Mouse (Mus musculus): Measurements from ENCODE around the gene Ube2cbp. TPM values are rescaled to one million over a fixed set of nuclear protein-coding genes. Genes with fewer than 3 reads are reported as not detected.

Gene Ube2cbp
- total RNA-seq, 2 experiments from 2014 or later = 1.2 to 1.9 TPM

GRCm38 (mm10) chr9:86327341-86327740 is 137.4 kb downstream of the Ube2cbp start:
- no peak for DNase-seq (ENCODE audit: low spot score in 2 of 2)

DNA sequence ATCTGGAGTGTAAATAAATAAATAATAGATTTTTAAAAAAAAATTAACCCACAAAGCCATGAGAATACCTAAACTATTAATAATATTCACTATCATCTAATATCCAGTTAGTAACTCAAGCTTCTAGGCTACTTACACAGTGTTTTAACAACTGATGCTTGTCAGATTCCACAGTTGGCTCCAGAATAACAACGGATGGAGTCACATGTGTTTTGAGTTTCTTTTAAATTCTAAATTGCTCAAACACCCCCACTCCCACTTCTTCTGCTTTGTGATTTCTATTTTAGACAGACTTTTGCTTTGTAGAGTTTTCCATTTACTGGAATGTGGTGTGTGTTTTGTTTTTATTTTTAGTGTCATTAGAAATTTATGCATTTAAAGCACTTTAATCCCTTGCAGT is 140.0 kb downstream of the Ube2cbp start:
- DNase-seq (ENCODE audit: low spot score in 2 of 2) = no peak

DNA sequence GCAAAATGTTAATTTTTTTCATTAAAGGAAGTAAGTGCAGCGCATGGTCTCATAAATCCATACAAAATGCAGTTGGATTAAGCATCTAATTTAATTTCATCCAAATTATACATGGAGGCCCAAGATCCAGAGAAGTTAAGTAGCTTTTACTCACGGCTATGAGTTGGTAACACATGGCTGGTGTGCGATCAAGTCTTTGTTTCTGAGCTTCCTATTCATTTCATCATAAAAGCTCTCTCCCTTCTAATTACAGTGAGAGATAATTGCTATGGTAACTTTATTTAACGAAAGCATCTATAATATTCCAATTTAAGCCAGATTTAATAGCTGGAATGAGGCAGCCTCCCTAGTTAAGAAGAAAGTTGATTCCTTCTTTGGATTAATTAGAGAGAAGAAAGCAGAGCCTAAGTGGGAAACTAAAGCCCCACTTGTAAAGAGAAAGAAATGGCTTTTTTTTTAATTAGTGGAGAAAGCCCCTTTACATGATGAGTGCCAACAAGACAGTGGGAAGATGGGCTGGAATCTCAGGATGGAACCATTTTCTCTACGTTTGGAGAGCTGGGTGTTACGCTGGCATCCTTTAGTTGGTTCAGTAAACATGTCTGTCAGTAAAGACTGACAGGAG is 145.1 kb downstream of the Ube2cbp start:
- DNase-seq (ENCODE audit: low spot score in 2 of 2) = no peak

GRCm38 (mm10) chr9:86315700-86316099 is 149.1 kb downstream of the Ube2cbp start:
- no peak for DNase-seq (ENCODE audit: low spot score in 2 of 2)

GRCm38 (mm10) chr9:86308616-86309015 is 156.1 kb downstream of the Ube2cbp start:
- DNase-seq (ENCODE audit: low spot score in 2 of 2) = no peak

GRCm38 (mm10) chr9:86306556-86306955 is 158.2 kb downstream of the Ube2cbp start:
- DNase-seq (ENCODE audit: low spot score in 2 of 2) = no peak

DNA sequence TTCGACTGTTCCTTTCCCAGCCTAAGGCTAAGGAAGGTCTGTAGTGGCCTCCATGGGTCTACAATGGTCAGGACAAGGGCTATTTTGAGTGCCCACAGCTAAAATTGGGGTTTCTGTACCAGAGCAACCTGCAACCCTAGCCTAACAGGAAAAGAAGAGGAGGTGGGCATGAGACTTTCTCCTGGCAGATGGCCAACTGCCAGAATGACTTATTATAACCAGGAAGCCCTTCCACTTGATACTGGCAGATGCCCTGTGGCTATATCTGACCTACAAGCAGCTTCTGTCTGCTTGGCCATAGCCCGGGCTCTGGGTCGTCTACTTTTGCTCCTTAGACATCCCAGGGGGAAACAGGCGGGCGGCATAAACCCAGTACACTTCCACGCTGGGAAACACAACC is 163.3 kb downstream of the Ube2cbp start:
- DNase-seq (ENCODE audit: low spot score in 2 of 2) = no peak

- DNase-seq (ENCODE audit: low spot score in 2 of 2) = no peak
Measured at GRCm38 (mm10) chr9:86298596-86298995, 166.2 kb downstream of the Ube2cbp start.

DNA sequence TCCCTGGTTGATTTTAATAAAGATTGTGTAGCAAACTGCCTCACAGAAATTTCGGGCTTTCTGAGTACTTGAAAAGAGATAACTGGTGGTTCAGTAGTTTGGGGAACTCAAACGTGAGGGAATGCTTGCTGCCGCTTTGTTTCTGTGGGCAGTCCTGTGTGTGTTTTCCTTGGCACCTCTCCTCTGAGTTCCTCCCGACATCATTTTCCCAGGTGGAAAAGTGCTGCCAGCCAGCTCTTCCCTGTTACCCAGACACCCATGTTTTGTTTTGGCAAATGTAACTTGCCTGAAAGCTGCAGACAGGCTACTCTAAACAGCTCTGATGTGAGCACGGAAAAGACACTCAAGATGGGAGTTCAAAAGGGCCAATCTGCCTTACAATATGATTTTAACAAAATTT is 166.6 kb downstream of the Ube2cbp start:
- no peak for DNase-seq (ENCODE audit: low spot score in 2 of 2)

DNA sequence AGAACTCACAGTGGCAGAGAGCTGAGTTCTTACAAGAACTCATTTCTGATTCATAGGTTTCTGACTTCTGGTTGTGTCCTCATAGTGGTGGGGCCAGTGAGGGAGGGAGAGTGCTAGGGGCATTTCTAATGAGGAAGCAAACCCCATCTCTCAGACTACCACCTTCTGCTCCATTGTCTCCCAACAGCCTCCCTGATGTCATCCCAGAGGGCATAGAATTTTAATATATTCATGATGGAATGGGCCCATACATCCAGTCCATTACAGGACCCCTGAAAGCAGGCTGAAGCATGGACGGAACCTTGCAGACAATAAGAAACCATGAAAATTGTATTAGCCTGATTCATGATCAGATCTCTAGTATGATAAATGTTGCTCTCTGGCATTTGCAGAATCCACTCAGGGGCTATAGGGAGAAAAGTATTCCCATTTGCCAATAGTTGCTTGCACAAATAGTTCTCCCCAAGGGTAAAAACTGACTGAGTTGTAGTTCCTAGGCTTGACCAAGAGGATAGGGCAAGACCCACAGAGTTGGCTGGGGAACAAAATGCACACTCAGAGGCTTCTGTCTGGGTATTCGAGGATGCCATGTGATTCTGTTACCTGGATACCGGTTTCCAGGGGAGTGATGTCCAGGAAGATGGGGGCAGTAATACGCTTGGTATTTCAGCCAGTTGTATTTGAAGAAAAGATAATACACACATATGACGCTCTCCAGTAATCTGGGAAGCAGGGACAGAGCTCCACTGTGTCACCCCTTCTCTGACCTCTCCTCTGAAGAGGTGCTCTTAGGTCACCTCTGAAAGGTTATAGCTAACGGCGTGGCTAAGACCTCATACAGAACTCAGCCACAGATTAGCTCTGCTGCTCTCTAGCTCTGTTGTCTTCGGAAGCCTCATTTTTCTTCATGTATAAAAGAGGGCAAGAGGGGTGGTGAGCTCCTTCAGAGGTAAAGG is 167.8 kb downstream of the Ube2cbp start:
- DNase-seq (ENCODE audit: low spot score in 2 of 2) = no peak

DNA sequence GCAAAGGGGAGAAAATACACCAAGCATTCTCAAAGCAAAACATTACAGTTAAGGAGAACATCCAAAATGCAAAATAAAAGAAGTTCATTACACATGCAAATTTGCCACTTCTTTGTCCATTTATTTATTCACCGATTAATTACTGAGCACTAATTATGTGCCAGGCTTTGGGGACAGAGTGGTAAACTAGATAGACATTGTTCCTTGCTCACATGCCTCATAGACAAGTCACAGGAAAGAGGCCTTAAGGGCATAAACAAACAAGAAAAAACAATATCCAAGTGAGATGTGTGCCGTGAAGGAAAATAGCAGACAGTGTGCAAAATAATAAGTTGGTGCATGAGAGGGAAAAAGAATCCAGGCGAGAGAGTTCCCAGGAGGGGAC is 177.2 kb downstream of the Ube2cbp start:
- no peak for DNase-seq (ENCODE audit: low spot score in 2 of 2)

DNA sequence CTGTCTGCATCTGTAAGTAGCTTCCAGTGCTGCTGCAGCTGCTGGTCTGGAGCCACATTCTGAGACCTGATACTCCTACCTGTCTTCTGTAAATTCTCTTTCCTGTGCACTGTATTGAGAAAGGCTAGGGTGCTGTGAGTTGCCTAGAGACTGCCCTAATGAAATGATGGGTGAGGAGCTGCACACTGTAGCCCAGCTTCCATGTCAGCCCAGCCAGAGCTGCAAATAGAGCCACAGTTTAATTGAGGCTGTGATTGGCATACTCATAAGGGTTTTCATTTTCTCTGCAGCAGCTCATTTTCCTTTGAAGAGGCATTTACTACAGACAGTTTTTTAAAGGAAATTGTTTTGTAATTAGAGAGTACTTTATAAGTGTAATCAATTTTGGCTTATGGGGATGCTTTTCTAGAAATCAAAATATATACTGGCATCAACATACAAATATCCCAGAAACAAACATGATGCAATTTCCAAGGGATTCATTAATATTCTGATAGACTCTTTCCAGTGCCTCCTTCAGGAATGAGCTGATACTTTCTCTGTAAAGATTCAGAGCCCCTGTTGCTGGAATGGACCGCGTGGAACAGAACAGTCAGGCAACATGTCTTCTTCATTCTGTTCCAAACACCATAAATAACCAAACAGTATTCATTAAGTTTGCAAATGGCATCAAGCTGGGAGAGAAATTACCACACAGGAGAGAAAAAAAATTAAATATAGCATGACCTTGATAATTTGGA is 177.8 kb downstream of the Ube2cbp start:
- no peak for DNase-seq (ENCODE audit: low spot score in 2 of 2)

- no peak for DNase-seq (ENCODE audit: low spot score in 2 of 2)
Measured at GRCm38 (mm10) chr9:86282555-86282954, 182.2 kb downstream of the Ube2cbp start.

DNA sequence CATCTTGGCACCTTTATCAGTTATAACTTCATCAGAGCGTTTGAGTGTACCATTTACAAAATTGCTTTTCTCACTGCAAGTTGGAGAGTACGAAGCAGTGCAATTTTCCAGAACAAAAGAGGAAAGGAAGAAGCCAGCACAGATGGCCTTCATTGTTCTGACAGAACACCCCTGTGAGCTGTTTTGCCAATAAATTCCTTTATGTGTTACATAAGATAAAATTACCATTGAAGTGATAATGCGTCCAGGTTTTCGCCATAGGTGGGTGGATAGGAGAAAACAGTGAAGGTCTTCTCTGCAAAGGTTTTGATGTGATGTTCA is 183.6 kb downstream of the Ube2cbp start:
- DNase-seq (ENCODE audit: low spot score in 2 of 2) = no peak

DNA sequence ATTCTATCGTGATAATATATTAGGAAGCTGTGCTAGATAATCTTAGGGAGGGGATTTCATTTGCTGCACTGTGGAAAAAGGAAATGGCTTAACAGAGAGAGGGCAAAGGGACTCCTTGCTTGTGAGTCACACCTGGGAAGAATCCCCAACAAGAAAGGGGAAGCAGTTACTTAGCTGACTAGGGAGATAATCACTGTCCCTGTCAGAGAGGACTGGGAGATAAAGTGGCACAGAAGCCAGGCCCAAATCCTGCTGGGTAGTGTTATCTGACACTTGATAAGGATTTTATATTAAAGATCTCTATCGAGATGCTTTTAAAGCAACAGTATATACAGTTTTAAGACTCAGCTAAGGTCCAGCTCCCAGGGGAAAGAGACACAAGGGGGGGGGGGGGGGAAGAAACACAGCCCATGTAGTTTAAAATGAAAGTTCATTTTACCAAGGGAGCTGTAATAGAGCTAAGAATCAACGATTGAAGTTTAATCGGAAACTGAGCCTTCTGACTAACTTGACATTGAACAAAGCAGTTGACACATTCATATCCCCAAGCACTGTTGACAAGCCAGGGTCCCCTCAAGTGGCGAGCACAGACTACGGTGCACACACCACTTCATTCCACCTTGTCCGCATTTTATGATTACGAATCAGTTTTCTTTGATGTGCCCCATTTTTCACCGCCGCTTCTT is 184.1 kb downstream of the Ube2cbp start:
- DNase-seq (ENCODE audit: low spot score in 2 of 2) = no peak

DNA sequence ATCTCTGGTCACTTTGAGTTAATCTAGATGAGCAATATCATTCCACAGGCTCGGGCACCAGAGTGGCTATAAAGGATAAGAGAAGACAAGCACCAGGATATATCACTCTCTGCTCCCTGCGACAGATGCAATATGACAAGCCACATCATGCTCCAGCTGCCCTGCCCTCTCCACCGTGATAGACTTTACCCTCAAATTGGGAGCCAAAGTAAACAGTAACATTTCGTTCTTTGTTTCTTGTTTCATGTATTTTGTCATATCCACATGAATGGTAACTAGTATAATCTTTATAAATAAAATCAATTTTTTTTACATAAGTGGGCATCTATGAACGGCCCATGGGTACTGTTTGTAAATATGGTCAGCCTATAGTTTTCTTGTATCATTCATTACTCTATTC is 195.2 kb downstream of the Ube2cbp start:
- no peak for DNase-seq (ENCODE audit: low spot score in 2 of 2)

DNA sequence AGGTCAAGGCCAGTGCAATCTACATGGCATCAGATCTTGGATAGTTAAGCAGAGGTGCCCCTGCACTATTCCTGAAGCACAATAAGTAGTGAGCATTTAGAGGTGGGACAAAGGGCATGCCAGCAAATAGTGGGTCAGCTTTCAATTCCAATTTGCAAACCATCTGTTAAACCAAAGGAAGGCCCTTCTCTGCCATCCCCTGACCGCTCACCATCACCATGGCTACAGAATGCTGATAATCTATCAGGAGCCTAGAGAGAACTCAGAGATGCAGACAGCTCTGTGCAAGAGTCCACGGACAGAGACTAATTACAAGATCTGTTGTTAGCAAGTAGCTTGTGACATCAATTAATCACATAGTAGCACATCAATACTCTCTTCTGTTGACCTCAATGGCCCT is 198.1 kb downstream of the Ube2cbp start:
- DNase-seq (ENCODE audit: low spot score in 2 of 2) = no peak
